Mouse (Mus musculus): ENCODE measurements around the gene Adamts16. TPM values are rescaled to one million over a fixed set of nuclear protein-coding genes. Genes with fewer than 3 reads are reported as not detected.

The Adamts16 gene
- under 1 TPM in 1 of 2 experiments, not detected in 1; 0.18 TPM for polyA plus RNA-seq (2017; shearing (Covaris generic))

GRCm38 (mm10) chr13:70841421-70841904 lies at the start of gene Adamts16:
TSS of gene Adamts16 (minus strand) at chr13:70841811.

Other genes starting within 250 kb of the Adamts16 start
- gene Ice1, start 204.2 kb downstream of the Adamts16 start, polyA plus RNA-seq (2017; shearing (Covaris generic)), result 10 to 100 TPM; 29.1 to 38.2 TPM